Mouse (Mus musculus): ENCODE measurements around the gene Lrch1. TPM values are rescaled to one million over a fixed set of nuclear protein-coding genes. Genes with fewer than 3 reads are reported as not detected.

The Lrch1 gene
- total and polyA plus RNA-seq, 3 experiments = 7.5 to 17.1 (median 14.8) TPM

DNA sequence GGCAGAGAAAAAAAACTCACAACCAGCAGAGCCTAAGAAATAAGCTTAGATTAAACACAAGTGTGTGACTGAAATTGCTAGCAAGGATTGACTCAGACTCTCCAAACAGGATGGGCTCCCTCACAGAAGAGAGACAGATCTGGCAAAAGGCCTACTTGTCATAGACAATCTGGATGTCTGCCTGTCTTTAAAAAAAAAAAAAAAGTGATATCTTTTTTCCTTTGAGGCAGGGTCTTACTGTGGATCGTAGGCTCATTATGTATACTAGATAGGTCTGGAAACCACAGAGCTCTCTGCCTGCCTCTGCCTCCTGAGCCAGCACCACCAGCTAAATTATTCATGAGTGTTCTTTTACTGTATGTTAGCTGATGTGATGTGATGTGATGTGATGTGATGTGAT is 179.8 kb downstream of the Lrch1 start:
- DNase-seq = no peak
- intact Hi-C loops (cut with DNase I) = no loop called here
- TF ChIP-seq EP300 (IDR thresholded peaks at IDR 0.05; ENCODE audit: insufficient read depth, low read depth, low read length) (no peak), CTCF (IDR thresholded peaks at IDR 0.05) (no peak), POLR2A (IDR thresholded peaks at IDR 0.05; ENCODE audit: insufficient read depth, low read depth, low read length) (no peak)
- WGBS = 50% methylated on average over 1 of the region's 1 CpGs
- H3K27me3 ChIP-seq (ENCODE audit: control insufficient read depth, insufficient read depth, low read length) = no peaks in the 10 kb centered on the region
- H3K79me2 ChIP-seq (replicated peaks; ENCODE audit: control insufficient read depth, insufficient read depth, low read length) = no peaks in the 10 kb centered on the region
- no peaks in the 10 kb centered on the region for H3K36me3 ChIP-seq (ENCODE audit: control insufficient read depth, insufficient read depth, low read length)
- H3K27ac ChIP-seq = no peak overlapping the region
- H3K9ac ChIP-seq (ENCODE audit: low read depth, low read length) = no peak overlapping the region
- H3K4me1 ChIP-seq (ENCODE audit: control insufficient read depth, insufficient read depth, low read length) = peaks cover 2% of the 10 kb centered on the region
- H3K4me3 ChIP-seq = no peak overlapping the region

DNA sequence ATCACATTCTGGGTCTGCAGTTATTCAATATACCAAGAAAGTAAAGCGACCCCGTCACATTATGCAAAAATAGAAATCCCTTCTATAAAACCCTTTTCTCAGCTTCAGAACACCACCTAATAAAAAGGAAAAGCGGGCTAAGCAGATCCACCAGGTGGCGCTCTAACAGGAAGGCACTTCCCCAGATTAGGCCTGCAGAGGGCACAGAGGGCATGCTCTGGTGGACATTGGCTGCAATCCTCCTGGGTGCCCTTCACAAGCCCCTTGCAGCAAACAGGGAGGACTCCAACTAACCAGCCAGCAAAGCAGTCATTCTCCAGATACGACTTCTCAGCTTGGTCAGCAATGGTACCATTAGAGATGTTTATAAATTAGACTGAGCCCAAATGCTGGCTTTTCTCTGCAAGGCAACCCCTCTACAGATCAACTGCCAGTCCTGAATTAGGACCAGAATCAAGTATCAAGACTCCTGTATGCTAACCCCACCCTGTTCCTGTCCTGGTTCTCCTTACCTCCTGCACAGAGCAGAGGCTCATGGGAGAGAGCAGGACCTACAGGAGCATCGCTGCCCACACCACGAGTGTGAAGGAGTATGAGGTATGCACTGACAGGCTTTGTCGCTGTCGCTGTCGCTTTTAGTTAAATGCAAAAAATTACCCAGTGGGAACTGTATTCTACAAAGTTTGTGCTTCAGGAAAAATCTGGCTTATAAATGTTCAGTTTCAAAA is 183.3 kb downstream of the Lrch1 start:
- peak; percentile 66 to 82 for DNase-seq
- Histone ChIP-seq H3K9ac (ENCODE audit: low read depth, low read length) (no peak overlapping the region), H3K27me3 (ENCODE audit: control insufficient read depth, insufficient read depth, low read length) (no peaks in the 10 kb centered on the region), H3K36me3 (ENCODE audit: control insufficient read depth, insufficient read depth, low read length) (no peaks in the 10 kb centered on the region; the same call in 1 of the 2 replicates), H3K27ac (no peak overlapping the region), H3K4me1 (ENCODE audit: control insufficient read depth, insufficient read depth, low read length) (peaks cover 2% of the 10 kb centered on the region), H3K4me3 (no peak overlapping the region), H3K79me2 (replicated peaks; ENCODE audit: control insufficient read depth, insufficient read depth, low read length) (no peaks in the 10 kb centered on the region)
- WGBS = 61% methylated on average over 10 of the region's 10 CpGs
- intact Hi-C loops (cut with DNase I) = loop anchor here (1.0 kb wide), 2 partner anchors 184 to 226 kb away; no protein-coding TSS in a partner anchor
- TF ChIP-seq CTCF (IDR thresholded peaks at IDR 0.05) = peak; percentile 97
- TF ChIP-seq EP300 (IDR thresholded peaks at IDR 0.05; ENCODE audit: insufficient read depth, low read depth, low read length) = peak; percentile 72; the same call in 1 of the 2 replicates
- TF ChIP-seq POLR2A (IDR thresholded peaks at IDR 0.05; ENCODE audit: insufficient read depth, low read depth, low read length) = no peak

DNA sequence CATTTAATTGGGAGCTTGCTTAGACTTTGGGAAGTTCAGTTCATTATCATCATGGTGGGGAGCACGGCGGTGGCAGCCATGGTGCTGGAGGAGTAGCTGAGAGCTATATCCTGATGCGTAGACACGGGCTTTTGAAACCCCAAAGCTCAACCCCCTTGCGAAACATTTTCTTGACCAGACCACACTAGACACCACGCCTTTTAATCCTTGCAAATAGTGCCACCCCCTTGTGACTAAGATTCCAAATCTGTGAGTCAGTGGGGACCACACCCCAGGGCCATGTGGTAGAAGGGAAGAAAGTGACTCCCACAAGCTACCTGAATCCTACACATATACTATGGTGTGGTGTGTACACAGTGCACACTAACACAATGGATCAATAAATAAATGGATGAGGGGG is 210.8 kb downstream of the Lrch1 start:
- DNase-seq = no peak
- Histone ChIP-seq H3K4me3 (no peak overlapping the region), H3K79me2 (replicated peaks; ENCODE audit: control insufficient read depth, insufficient read depth, low read length) (peaks cover 2% of the 10 kb centered on the region; the same call in 1 of the 2 replicates), H3K27me3 (ENCODE audit: control insufficient read depth, insufficient read depth, low read length) (no peaks in the 10 kb centered on the region), H3K9ac (ENCODE audit: low read depth, low read length) (no peak overlapping the region), H3K4me1 (ENCODE audit: control insufficient read depth, insufficient read depth, low read length) (peaks cover 2% of the 10 kb centered on the region), H3K27ac (no peak overlapping the region), H3K36me3 (ENCODE audit: control insufficient read depth, insufficient read depth, low read length) (peaks cover 9% of the 10 kb centered on the region)
- intact Hi-C loops (cut with DNase I) = no loop called here
- WGBS = 93% methylated on average over 6 of the region's 6 CpGs
- TF ChIP-seq CTCF (IDR thresholded peaks at IDR 0.05) (no peak), POLR2A (IDR thresholded peaks at IDR 0.05; ENCODE audit: insufficient read depth, low read depth, low read length) (no peak), EP300 (IDR thresholded peaks at IDR 0.05; ENCODE audit: insufficient read depth, low read depth, low read length) (no peak)

DNA sequence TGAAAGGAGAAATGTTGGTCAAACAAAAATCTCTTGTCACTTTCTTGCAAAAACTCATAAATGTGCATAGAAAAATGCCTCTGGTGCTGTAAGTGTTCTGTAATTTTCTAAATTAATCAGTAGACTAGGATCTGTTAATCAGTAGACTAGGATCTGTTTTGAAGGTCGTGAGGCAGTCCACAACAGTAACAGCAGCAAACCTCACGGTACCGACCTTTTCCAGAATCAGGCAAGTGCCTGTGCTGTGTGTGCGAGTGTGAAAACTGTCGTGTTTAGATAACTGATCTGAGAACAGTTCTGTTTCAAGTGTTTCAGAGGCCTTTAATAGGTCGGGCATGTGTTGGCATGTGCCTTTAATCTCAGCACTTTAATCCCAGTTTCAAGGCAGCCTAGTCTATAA is 212.2 kb downstream of the Lrch1 start:
- DNase-seq = no peak
- intact Hi-C loops (cut with DNase I) = no loop called here
- Histone ChIP-seq H3K27ac (no peak overlapping the region), H3K9ac (ENCODE audit: low read depth, low read length) (no peak overlapping the region), H3K27me3 (ENCODE audit: control insufficient read depth, insufficient read depth, low read length) (no peaks in the 10 kb centered on the region), H3K79me2 (replicated peaks; ENCODE audit: control insufficient read depth, insufficient read depth, low read length) (peaks cover 2% of the 10 kb centered on the region; the same call in 1 of the 2 replicates), H3K4me3 (no peak overlapping the region), H3K4me1 (ENCODE audit: control insufficient read depth, insufficient read depth, low read length) (peaks cover 2% of the 10 kb centered on the region), H3K36me3 (ENCODE audit: control insufficient read depth, insufficient read depth, low read length) (peaks cover 9% of the 10 kb centered on the region; the same call in 1 of the 2 replicates)
- 70% methylated on average over 6 of the region's 6 CpGs for WGBS
- TF ChIP-seq CTCF (IDR thresholded peaks at IDR 0.05) = no peak
- TF ChIP-seq POLR2A (IDR thresholded peaks at IDR 0.05; ENCODE audit: insufficient read depth, low read depth, low read length) = no peak
- no peak for TF ChIP-seq EP300 (IDR thresholded peaks at IDR 0.05; ENCODE audit: insufficient read depth, low read depth, low read length)

DNA sequence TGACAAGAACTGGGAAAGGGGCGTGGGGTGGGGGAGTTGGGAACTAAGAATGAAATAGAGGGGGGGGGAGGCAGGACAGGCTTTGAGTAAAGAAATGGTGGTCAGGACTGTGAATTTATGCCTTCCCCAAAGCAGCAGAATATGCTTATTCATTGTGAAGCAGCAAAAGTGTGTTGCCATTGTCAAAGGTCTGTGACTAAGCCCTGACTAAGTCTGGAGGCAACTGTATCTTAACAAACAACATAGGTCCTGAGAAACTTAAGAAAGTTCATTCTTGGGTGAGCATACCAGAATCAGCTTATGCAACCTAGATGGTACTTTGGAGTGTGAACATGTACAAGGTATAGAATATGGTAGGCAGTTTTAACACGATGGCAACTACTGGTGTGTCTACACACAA is 214.3 kb downstream of the Lrch1 start:
- WGBS = 79% methylated on average over 2 of the region's 2 CpGs
- H3K27ac ChIP-seq = no peak overlapping the region
- peaks cover 2% of the 10 kb centered on the region; the same call in 1 of the 2 replicates for H3K79me2 ChIP-seq (replicated peaks; ENCODE audit: control insufficient read depth, insufficient read depth, low read length)
- no peak overlapping the region for H3K4me3 ChIP-seq
- peaks cover 8% of the 10 kb centered on the region; the same call in 1 of the 2 replicates for H3K36me3 ChIP-seq (ENCODE audit: control insufficient read depth, insufficient read depth, low read length)
- intact Hi-C loops (cut with DNase I) = no loop called here
- peaks cover 2% of the 10 kb centered on the region for H3K4me1 ChIP-seq (ENCODE audit: control insufficient read depth, insufficient read depth, low read length)
- TF ChIP-seq CTCF (IDR thresholded peaks at IDR 0.05) (no peak), POLR2A (IDR thresholded peaks at IDR 0.05; ENCODE audit: insufficient read depth, low read depth, low read length) (no peak), EP300 (IDR thresholded peaks at IDR 0.05; ENCODE audit: insufficient read depth, low read depth, low read length) (no peak)
- no peaks in the 10 kb centered on the region for H3K27me3 ChIP-seq (ENCODE audit: control insufficient read depth, insufficient read depth, low read length)
- H3K9ac ChIP-seq (ENCODE audit: low read depth, low read length) = no peak overlapping the region
- no peak for DNase-seq
